Mouse (Mus musculus) CH12.LX (cell line): Measurements from ENCODE around the gene Cs. TPM values are rescaled to one million over a fixed set of nuclear protein-coding genes. Genes with fewer than 3 reads are reported as not detected.

ENCODE experiments used
- DNase-seq: peaks from one replicate; pipeline ENCODE4 v3.0.0-alpha.2; 2013; ENCODE audit errors: extremely low read depth
- H3K27ac ChIP-seq: 2 replicates; pipeline ENCODE4 v1.5.1; 2012; ENCODE audit warnings: low read depth, mild to moderate bottlenecking, control low read depth, moderate library complexity; ENCODE audit not compliant: insufficient read depth
- H3K27me3 ChIP-seq: replicated peaks from 2 replicates; pipeline ENCODE3; 2012; ENCODE audit warnings: inconsistent platforms
- H3K36me3 ChIP-seq, 2 experiments: replicated peaks in 1 of 2; 2 replicates each; pipeline versions ENCODE3 to v1.6.1; 2012; ENCODE audit warnings: inconsistent platforms in 1 of 2, low read length in 1 of 2, mild to moderate bottlenecking in 1 of 2, mixed read lengths in 1 of 2, moderate library complexity in 1 of 2; ENCODE audit not compliant: control insufficient read depth in 1 of 2, insufficient read depth in 1 of 2
- H3K4me1 ChIP-seq, 2 experiments: 2 replicates each; pipeline ENCODE4 v1.6.1; 2012; ENCODE audit warnings: inconsistent platforms in 1 of 2, moderate library complexity in 1 of 2; ENCODE audit not compliant: insufficient read depth in 2 of 2, control insufficient read depth in 1 of 2
- H3K4me2 ChIP-seq: 2 replicates; pipeline ENCODE4 v1.6.1; 2012; ENCODE audit warnings: low read depth, mild to moderate bottlenecking, control low read depth; ENCODE audit not compliant: poor library complexity, insufficient read depth, severe bottlenecking
- H3K4me3 ChIP-seq, 3 experiments: fragments of 150-350 bp in 1 of 3; sonication (generic) in 1 of 3; replicated peaks in 1 of 3; 2 replicates each; pipeline versions ENCODE3 to v1.5.1; 2011 to 2012; ENCODE audit warnings: low read depth in 2 of 3, low read length in 2 of 3, mild to moderate bottlenecking in 2 of 3, moderate library complexity in 2 of 3, control low read depth in 1 of 3, improper control_type of control experiment in 1 of 3, inconsistent platforms in 1 of 3, mixed read lengths in 1 of 3; ENCODE audit not compliant: poor library complexity in 1 of 3
- H3K79me2 ChIP-seq: replicated peaks from 2 replicates; pipeline ENCODE4 v1.6.1; 2012; ENCODE audit warnings: mild to moderate bottlenecking, moderate library complexity; ENCODE audit not compliant: control insufficient read depth, poor library complexity, insufficient read depth, severe bottlenecking; ENCODE audit errors: extremely low read depth
- H3K9ac ChIP-seq: 2 replicates; pipeline ENCODE4 v1.6.1; 2012; ENCODE audit warnings: low read depth, mild to moderate bottlenecking, control low read depth, moderate library complexity; ENCODE audit not compliant: insufficient read depth
- H3K9me3 ChIP-seq: replicated peaks from 2 replicates; pipeline ENCODE3; 2012; ENCODE audit warnings: low read length, inconsistent platforms, mixed read lengths
- CHD2 ChIP-seq: IDR thresholded peaks from 2 replicates; pipeline ENCODE4 v1.6.1; 2011; ENCODE audit warnings: low read length, improper control_type of control experiment
- CTCF ChIP-seq, 2 experiments: IDR thresholded peaks in 1 of 2; conservative IDR thresholded peaks in 1 of 2; 2 replicates each; pipeline ENCODE4 v1.5.1; 2011 to 2012; ENCODE audit warnings: low read depth in 2 of 2, low read length in 2 of 2, improper control_type of control experiment in 1 of 2, inconsistent platforms in 1 of 2, mild to moderate bottlenecking in 1 of 2, moderate library complexity in 1 of 2
- ELF1 ChIP-seq: IDR thresholded peaks from 2 replicates; pipeline ENCODE4 v1.6.1; 2014; ENCODE audit warnings: low read depth, mild to moderate bottlenecking, inconsistent platforms, low read length, improper control_type of control experiment
- EP300 ChIP-seq: IDR thresholded peaks from 2 replicates; pipeline ENCODE4 v1.6.1; 2011; ENCODE audit warnings: low read length, improper control_type of control experiment
- ETS1 ChIP-seq: conservative IDR thresholded peaks from 2 replicates; pipeline ENCODE4 v1.6.1; 2012; ENCODE audit warnings: low read depth, mild to moderate bottlenecking, inconsistent platforms, low read length, improper control_type of control experiment, moderate library complexity
- HCFC1 ChIP-seq: IDR thresholded peaks from 2 replicates; pipeline ENCODE4 v1.6.1; 2012; ENCODE audit warnings: low read depth, mild to moderate bottlenecking, inconsistent platforms, low read length, improper control_type of control experiment
- IRF4 ChIP-seq: IDR thresholded peaks from 2 replicates; pipeline ENCODE4 v1.6.1; 2014; ENCODE audit warnings: low read depth, mild to moderate bottlenecking, inconsistent platforms, low read length, improper control_type of control experiment
- KAT2A ChIP-seq: IDR thresholded peaks from 2 replicates; pipeline ENCODE4 v1.6.1; 2012; ENCODE audit warnings: low read length, improper control_type of control experiment, inconsistent platforms; ENCODE audit not compliant: insufficient replicate concordance
- MAFK ChIP-seq: IDR thresholded peaks from 2 replicates; pipeline ENCODE4 v1.6.1; 2011; ENCODE audit warnings: low read length, improper control_type of control experiment; ENCODE audit not compliant: insufficient replicate concordance
- MAX ChIP-seq: IDR thresholded peaks from 2 replicates; pipeline ENCODE4 v1.6.1; 2011; ENCODE audit warnings: low read length, improper control_type of control experiment
- MAZ ChIP-seq: IDR thresholded peaks from 2 replicates; pipeline ENCODE4 v1.6.1; 2012; ENCODE audit warnings: low read depth, mild to moderate bottlenecking, inconsistent platforms, low read length, improper control_type of control experiment, moderate library complexity
- MEF2A ChIP-seq: IDR thresholded peaks from 2 replicates; pipeline ENCODE4 v1.6.1; 2014; ENCODE audit warnings: low read depth, mild to moderate bottlenecking, inconsistent platforms, low read length, improper control_type of control experiment, borderline replicate concordance
- MYC ChIP-seq: IDR thresholded peaks from 2 replicates; pipeline ENCODE4 v1.6.1; 2011; ENCODE audit warnings: low read depth, mild to moderate bottlenecking, improper control_type of control experiment, low read length
- PAX5 ChIP-seq: IDR thresholded peaks from 2 replicates; pipeline ENCODE4 v1.6.1; 2012; ENCODE audit warnings: low read length, inconsistent platforms, mixed read lengths
- POLR2AphosphoS2 ChIP-seq: IDR thresholded peaks from 2 replicates; pipeline ENCODE4 v1.6.1; 2011; ENCODE audit warnings: low read depth, low read length, improper control_type of control experiment
- RAD21 ChIP-seq: IDR thresholded peaks from 2 replicates; pipeline ENCODE4 v1.6.1; 2011; ENCODE audit warnings: low read depth, mild to moderate bottlenecking, low read length, improper control_type of control experiment, moderate library complexity
- RCOR1 ChIP-seq: conservative IDR thresholded peaks from 2 replicates; pipeline ENCODE4 v1.6.1; 2012; ENCODE audit warnings: low read depth, mild to moderate bottlenecking, inconsistent platforms, low read length, improper control_type of control experiment
- SIN3A ChIP-seq: IDR thresholded peaks from 2 replicates; pipeline ENCODE4 v1.6.1; 2012; ENCODE audit warnings: low read length, improper control_type of control experiment, inconsistent platforms
- UBTF ChIP-seq: IDR thresholded peaks from 2 replicates; pipeline ENCODE4 v1.6.1; 2012; ENCODE audit warnings: low read depth, mild to moderate bottlenecking, inconsistent platforms, low read length, improper control_type of control experiment, moderate library complexity
- ZC3H11A ChIP-seq: IDR thresholded peaks from 2 replicates; pipeline ENCODE4 v1.6.1; 2012; ENCODE audit warnings: low read depth, mild to moderate bottlenecking, inconsistent platforms, low read length, improper control_type of control experiment
- ZMIZ1 ChIP-seq: IDR thresholded peaks from 2 replicates; pipeline ENCODE4 v1.6.1; 2012; ENCODE audit warnings: low read depth, mild to moderate bottlenecking, inconsistent platforms, low read length, improper control_type of control experiment
- ZNF384 ChIP-seq: IDR thresholded peaks from 2 replicates; pipeline ENCODE4 v1.6.1; 2012; ENCODE audit warnings: low read depth, low read length, improper control_type of control experiment, inconsistent platforms
- dilution Hi-C: fragments of 300-500 bp; cut with MboI; formaldehyde crosslinking; loops from 2 replicates; pipeline ENCODE4 v1.14.3; 2020; ENCODE audit warnings: low sequenced_read_pairs; ENCODE audit not compliant: extremely low pct_unique_long_range_greater_than_20kb, extremely low pct_ligation_motif_present
- in situ Hi-C: fragments of 300-500 bp; cut with MboI; formaldehyde crosslinking; loops from 3 replicates; pipeline ENCODE4 v1.14.3; 2019; ENCODE audit warnings: low sequenced_read_pairs, low pct_ligation_motif_present, low pct_unique_long_range_greater_than_20kb, mixed read lengths
- polyA plus RNA-seq: library from polyadenylated mRNA; unstranded; fragments of >175 nt; gene quantifications from 2 replicates; pipeline ENCODE4 v1.2.1, GENCODE M21; 2012; ENCODE audit warnings: low read depth; ENCODE audit not compliant: insufficient read length
- total RNA-seq, 2 experiments: library from RNA; depleted of rRNA; stranded (reverse); fragments of 300-350 nt in 1 of 2; fragments of >200 nt in 1 of 2; gene quantifications; 2 replicates each; pipeline ENCODE4 v1.2.3; 2012 to 2014

Cs gene
- total and polyA plus RNA-seq, 3 experiments = 131 to 240 (median 145) TPM

DNA sequence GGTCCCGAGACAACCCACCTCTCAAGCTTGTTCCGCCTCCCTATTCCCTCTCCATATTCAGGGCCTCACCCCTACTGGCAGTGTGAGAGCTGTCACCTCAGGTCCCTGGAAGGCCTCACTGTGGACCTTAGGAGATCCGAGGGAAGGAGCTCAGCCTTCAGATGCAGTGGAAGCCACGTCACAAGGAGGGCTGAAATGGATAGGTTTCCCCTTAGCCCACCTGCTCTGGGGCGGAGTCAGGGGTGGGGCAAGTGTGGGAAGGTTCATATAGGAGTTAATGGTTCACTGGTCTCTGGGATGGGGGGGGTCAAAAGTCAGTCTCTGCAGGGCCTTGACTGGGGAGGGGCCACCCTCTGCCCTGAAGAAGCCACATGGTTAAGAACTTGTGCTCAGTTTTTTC is 62.8 kb downstream of the Cs start:
- no peak for TF ChIP-seq MAFK
- no peak for TF ChIP-seq ELF1
- TF ChIP-seq HCFC1 = no peak
- no peak for TF ChIP-seq IRF4
- TF ChIP-seq MAZ = no peak
- TF ChIP-seq RCOR1 = no peak
- no peak for TF ChIP-seq SIN3A
- TF ChIP-seq MYC = no peak
- no peak for TF ChIP-seq RAD21
- TF ChIP-seq ZC3H11A = no peak
- no peak for TF ChIP-seq POLR2AphosphoS2
- TF ChIP-seq CHD2 = no peak
- TF ChIP-seq KAT2A = no peak
- no peak for TF ChIP-seq ETS1
- TF ChIP-seq ZMIZ1 = no peak
- no peak for TF ChIP-seq ZNF384
- no peak for TF ChIP-seq MEF2A
- TF ChIP-seq MAX = no peak
- no peak for TF ChIP-seq CTCF (conservative IDR thresholded peaks at IDR 0.05 in 1 of 2, IDR thresholded peaks at IDR 0.05 in 1 of 2; ENCODE audit: low read depth in 2 of 2, low read length in 2 of 2)
- no peak for TF ChIP-seq PAX5
- TF ChIP-seq, all 38 proteins: peak for 0
- Histone ChIP-seq H3K79me2 (no peaks in the 10 kb centered on the region), H3K36me3 (peaks cover 19 to 91% of the 10 kb centered on the region in 2 experiments), H3K27ac (no peak overlapping the region), H3K27me3 (no peaks in the 10 kb centered on the region), H3K4me3 (no peak overlapping the region), H3K9ac (no peak overlapping the region), H3K4me2 (no peak overlapping the region), H3K4me1 (no peaks in the 10 kb centered on the region), H3K9me3 (no peaks in the 10 kb centered on the region)
- in situ Hi-C loops (no loop called here), dilution Hi-C loops (no loop called here)
- no peak for DNase-seq

DNA sequence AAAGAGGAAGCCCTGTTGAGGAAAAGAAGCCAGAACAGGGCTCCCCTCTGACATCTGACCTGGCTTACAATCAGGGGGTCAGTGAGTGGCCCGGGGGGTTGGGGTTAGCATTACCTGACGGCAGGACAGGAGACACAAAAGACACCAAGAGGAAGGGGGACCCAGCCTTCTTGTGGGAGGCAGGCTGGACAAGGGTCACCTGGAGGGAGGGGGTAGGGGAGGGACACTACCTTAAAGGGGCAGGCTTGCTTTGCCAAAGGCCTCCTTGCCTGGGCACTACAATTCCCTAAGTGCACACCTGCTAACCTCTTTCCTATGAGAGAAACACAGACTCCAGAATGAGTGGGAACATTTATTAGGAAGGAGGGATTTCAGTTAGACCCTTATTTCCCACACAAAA is 63.5 kb downstream of the Cs start, which contains the start of gene Slc39a5:
Slc39a5 (minus strand) TSS at position 174 of the 400 bp plus-strand sequence.
- H3K79me2 ChIP-seq = no peaks in the 10 kb centered on the region
- in situ Hi-C loops (no loop called here), dilution Hi-C loops (no loop called here)
- H3K9ac ChIP-seq = no peak within 1 kb of the TSS
- no peak within 1 kb of the TSS for H3K27ac ChIP-seq
- H3K36me3 ChIP-seq = peaks cover 19 to 91% of the 10 kb centered on the region in 2 experiments
- TF ChIP-seq UBTF = no peak
- TF ChIP-seq EP300 = no peak
- no peaks in the 10 kb centered on the region for H3K9me3 ChIP-seq
- no peaks in the 10 kb centered on the region for H3K4me1 ChIP-seq
- no peak within 1 kb of the TSS for H3K4me3 ChIP-seq
- no peak within 1 kb of the TSS for H3K4me2 ChIP-seq
- no peaks in the 10 kb centered on the region for H3K27me3 ChIP-seq
- no peak for DNase-seq
